Mouse (Mus musculus) midbrain, embryonic 12.5 days (tissue): ENCODE measurements around the gene Islr. TPM values are rescaled to one million over a fixed set of nuclear protein-coding genes. Genes with fewer than 3 reads are reported as not detected.

ENCODE experiments used
- ATAC-seq: fragments of 200-750 bp; cut with Nextera tagmentation; 2 replicates; pipeline ENCODE4 v1.8.0; 2017; ENCODE audit warnings: low read depth, moderate TSS enrichment, moderate library complexity; ENCODE audit not compliant: low FRiP score
- H3K27ac ChIP-seq: fragments of 300-500 bp; sonication (generic); replicated peaks from 2 replicates; pipeline ENCODE4 v1.5.1; 2016; ENCODE audit warnings: mild to moderate bottlenecking
- H3K27me3 ChIP-seq: fragments of 300-500 bp; sonication (generic); 2 replicates; pipeline ENCODE4 v1.6.1; 2016; ENCODE audit warnings: mild to moderate bottlenecking
- H3K36me3 ChIP-seq: fragments of 300-500 bp; sonication (generic); 2 replicates; pipeline ENCODE4 v1.6.1; 2016
- H3K4me1 ChIP-seq: fragments of 300-500 bp; sonication (generic); 2 replicates; pipeline ENCODE4 v1.6.1; 2016
- H3K4me2 ChIP-seq: fragments of 300-500 bp; sonication (generic); replicated peaks from 2 replicates; pipeline ENCODE4 v1.6.1; 2016; ENCODE audit warnings: mild to moderate bottlenecking, moderate library complexity
- H3K4me3 ChIP-seq: fragments of 300-500 bp; sonication (generic); 2 replicates; pipeline ENCODE4 v1.5.1; 2016; ENCODE audit warnings: mild to moderate bottlenecking
- H3K9ac ChIP-seq: fragments of 300-500 bp; sonication (generic); replicated peaks from 2 replicates; pipeline ENCODE4 v1.6.1; 2016; ENCODE audit warnings: mild to moderate bottlenecking, moderate library complexity
- H3K9me3 ChIP-seq: fragments of 300-500 bp; sonication (generic); 2 replicates; pipeline ENCODE4 v1.6.1; 2016; ENCODE audit warnings: mild to moderate bottlenecking
- WGBS: fragments of 180-500 bp; shearing (Covaris S2); methylation state at CpG from one replicate; pipeline ENCODE4 v1.1.7; 2016; 5-methylcytosine and 5-hydroxymethylcytosine counted together
- polyA plus RNA-seq: library from polyadenylated mRNA; unstranded; fragments of >200 nt; fragmentation: Nextera tagmentation; extraction: Ambion mirVana; gene quantifications from 2 replicates; pipeline ENCODE4 v1.2.1, GENCODE M21; 2016

The Islr gene
- polyA plus RNA-seq, 1 experiment from 2014 or later = 42.6 TPM

DNA sequence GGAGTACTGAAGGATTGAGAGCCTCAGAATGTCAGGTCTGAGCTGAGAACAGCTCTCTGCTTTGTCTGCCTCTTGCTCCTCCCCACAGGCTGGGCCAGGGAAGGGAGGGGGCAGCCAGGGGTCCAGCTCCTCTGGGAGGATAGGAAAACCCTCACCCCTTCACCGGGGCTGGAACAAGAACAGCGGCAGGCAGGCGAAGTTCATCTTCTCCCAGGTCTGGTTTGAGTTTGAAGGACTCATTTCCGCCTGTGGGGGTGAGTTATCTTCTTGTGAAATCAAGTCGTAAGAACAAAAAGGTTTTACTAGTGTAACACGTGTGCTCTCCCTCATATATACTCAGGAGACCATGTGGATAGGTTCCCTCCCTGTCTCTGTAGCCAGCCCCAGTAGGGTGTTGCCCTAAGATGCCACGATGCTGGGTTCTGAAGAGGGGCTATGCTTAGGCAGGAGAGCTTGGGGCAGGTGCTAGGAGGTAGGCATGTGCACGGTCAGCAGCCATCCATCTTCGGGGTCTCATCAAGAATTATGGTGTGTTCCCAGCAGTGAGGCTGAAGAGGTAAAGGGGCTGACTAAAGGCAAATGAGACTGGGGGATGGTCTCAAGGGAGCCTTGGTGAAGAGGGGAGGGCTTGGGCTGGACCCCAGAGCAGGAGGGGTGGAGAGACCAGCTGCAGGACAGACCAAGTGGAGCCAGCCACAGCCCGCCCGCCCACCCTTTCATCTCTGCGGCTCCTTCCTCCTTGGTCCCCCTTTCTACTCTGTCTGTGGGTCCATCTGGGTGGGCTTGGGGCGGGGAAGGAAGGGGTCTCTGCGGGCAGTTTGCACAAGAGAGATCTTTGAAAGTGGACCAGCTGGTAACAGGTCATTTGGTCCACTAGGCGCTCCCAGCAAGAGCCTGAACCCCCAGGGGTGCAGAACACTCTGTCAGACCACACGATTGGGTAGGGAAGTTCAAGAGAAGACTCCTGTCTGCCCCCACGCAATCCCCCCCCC, 69.9 kb downstream of the Islr start:
- Histone ChIP-seq H3K4me2 (no peak overlapping the region), H3K36me3 (no peaks in the 10 kb centered on the region), H3K9me3 (no peaks in the 10 kb centered on the region), H3K27me3 (peaks cover 63% of the 10 kb centered on the region), H3K4me1 (peaks cover 38% of the 10 kb centered on the region), H3K27ac (peak overlapping the region; percentile 40; the same call in 1 of the 2 replicates), H3K4me3 (no peak overlapping the region), H3K9ac (peak overlapping the region; percentile 7; the same call in 1 of the 2 replicates)
- ATAC-seq = peak; percentile 57; the same call in 1 of the 2 replicates
- WGBS = 11% methylated on average over 14 of the region's 17 CpGs

DNA sequence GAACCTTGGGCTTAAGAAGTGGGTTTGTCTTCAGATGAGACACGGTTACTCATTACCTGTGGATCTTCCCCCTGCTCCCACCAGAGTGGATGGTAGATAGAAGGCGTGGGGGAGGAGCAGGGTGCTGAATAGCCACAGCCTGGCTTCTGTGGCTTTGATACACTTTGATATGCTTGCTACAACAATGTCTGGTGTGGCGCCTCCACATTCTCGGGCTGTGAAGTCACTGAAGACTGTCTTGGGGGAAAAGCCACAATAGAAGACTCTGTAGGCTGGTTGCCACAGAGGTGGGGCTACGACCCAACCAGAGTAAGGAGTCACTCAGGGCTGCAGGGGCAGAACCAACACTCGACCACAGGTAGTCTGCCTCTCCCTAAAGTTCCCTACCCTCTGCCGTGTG, 72.4 kb downstream of the Islr start:
- Histone ChIP-seq H3K4me1 (peaks cover 43% of the 10 kb centered on the region), H3K27ac (no peak overlapping the region)

DNA sequence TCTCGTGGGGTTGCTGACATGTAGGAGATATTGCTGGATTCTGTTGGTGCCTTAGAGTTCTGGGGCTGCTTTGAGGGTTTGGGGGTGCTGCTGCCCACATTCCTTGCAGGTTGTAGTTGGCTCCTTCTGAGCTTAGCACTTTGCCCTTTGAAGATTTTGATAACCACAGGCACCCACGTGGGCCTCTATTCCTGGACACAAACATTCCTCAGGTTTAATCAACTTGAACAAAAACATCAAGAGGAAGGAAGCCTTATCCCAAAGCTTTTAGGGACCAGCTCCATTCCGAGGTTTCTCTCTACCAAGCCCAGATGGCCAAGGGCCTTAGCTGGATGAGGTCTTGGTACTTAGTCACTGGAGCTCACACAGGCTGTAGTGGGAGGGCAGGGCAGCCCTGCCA, 73.2 kb downstream of the Islr start:
- ATAC-seq = no peak
- Histone ChIP-seq H3K27me3 (peaks cover 71% of the 10 kb centered on the region), H3K4me3 (no peak overlapping the region), H3K36me3 (no peaks in the 10 kb centered on the region), H3K9me3 (no peaks in the 10 kb centered on the region), H3K4me2 (no peak overlapping the region), H3K27ac (no peak overlapping the region), H3K4me1 (peaks cover 41% of the 10 kb centered on the region), H3K9ac (no peak overlapping the region)
- 40% methylated on average over 3 of the region's 3 CpGs for WGBS

More for the DNA sequence above, 72.4 kb downstream of the Islr start:
- no peak overlapping the region for H3K9ac ChIP-seq
- no peak overlapping the region for H3K4me3 ChIP-seq
- H3K27me3 ChIP-seq = peaks cover 71% of the 10 kb centered on the region
- no peaks in the 10 kb centered on the region for H3K36me3 ChIP-seq
- WGBS = 77% methylated on average over 7 of the region's 7 CpGs
- no peak for ATAC-seq
- no peak overlapping the region for H3K4me2 ChIP-seq
- no peaks in the 10 kb centered on the region for H3K9me3 ChIP-seq

DNA sequence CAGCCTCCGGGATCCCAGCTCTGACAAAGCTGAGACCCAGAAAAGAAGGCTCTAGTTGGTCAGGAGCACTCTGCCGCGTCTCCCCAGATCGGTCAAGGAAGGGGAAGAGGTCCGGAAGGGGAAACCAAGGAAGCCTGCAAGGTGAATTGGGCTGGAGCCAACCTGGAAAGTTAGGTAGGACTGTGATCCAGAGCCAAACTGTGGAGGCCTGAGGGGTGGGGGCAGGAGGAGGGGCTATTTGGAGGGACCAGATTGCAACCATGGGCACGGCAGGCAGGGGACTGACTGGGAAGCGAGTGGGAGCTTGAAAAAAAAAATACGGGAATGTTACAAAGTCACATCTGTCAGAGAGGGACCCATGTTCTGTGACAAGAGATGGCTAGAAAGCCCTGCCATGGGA, 74.6 kb downstream of the Islr start:
- H3K9me3 ChIP-seq = no peaks in the 10 kb centered on the region
- H3K36me3 ChIP-seq = no peaks in the 10 kb centered on the region
- no peak for ATAC-seq
- 15% methylated on average over 8 of the region's 8 CpGs for WGBS
- H3K4me1 ChIP-seq = peaks cover 37% of the 10 kb centered on the region
- H3K9ac ChIP-seq = 0 out of 2 replicates have a peak overlapping the region, but pooled peaks have one; percentile 17
- peak overlapping the region; percentile 25 for H3K4me2 ChIP-seq
- peaks cover 62% of the 10 kb centered on the region for H3K27me3 ChIP-seq
- H3K27ac ChIP-seq = 0 out of 2 replicates have a peak overlapping the region, but pooled peaks have one; percentile 20
- H3K4me3 ChIP-seq = no peak overlapping the region

DNA sequence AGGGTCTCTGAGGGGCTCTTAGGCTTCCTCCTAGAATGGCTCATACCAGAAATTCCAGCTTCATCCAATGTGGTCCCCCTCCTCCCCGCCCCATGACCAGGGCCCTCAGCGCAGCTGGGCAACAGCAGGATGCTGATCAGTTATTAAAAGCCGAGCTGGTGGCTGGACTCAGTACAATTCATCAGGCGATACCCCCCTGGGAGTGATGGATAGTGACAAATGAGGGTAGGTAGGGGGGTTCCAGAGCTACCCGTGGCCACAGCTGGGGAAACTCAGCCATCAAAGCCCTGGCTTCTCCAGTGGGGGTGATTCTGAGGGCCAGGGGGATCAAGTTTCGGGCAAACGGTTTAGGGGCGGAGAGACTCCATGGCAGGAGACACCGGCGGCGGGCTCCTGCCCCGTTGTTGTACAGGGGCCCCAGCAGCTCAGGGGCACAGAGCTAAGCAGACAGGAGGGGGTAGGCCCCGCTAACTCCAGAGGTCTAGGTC, 75.1 kb downstream of the Islr start:
- Histone ChIP-seq H3K36me3 (no peaks in the 10 kb centered on the region), H3K9ac (0 out of 2 replicates have a peak overlapping the region, but pooled peaks have one; percentile 17), H3K9me3 (no peaks in the 10 kb centered on the region), H3K4me2 (peak overlapping the region; percentile 25), H3K4me3 (no peak overlapping the region), H3K27me3 (peaks cover 65% of the 10 kb centered on the region), H3K4me1 (peaks cover 31% of the 10 kb centered on the region), H3K27ac (0 out of 2 replicates have a peak overlapping the region, but pooled peaks have one; percentile 20)
- WGBS = 3% methylated on average over 13 of the region's 13 CpGs
- no peak; the same call in 1 of the 2 replicates for ATAC-seq

DNA sequence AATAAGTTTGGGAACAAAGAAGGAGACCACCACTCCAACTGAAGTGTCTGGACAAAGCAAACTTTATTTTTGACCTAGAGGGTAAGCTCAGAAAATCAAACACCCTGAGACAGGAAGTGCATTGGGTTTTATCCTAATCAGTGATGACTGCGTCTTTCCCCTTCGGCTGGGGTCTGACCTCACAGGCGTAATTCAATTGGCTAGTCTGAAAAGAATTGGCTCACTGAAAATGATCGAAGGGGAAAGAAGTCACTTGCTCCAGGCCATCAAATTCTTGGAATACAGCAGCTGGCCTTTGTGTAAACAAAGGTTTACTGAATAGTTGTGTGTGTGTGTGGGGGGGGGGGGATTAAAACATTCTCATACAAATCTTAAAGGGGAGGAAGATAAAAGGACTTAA, 78.3 kb downstream of the Islr start:
- Histone ChIP-seq H3K27ac (no peak overlapping the region), H3K9me3 (no peaks in the 10 kb centered on the region), H3K4me1 (peaks cover 23% of the 10 kb centered on the region), H3K36me3 (no peaks in the 10 kb centered on the region), H3K4me2 (no peak overlapping the region), H3K27me3 (peaks cover 43% of the 10 kb centered on the region), H3K9ac (no peak overlapping the region), H3K4me3 (no peak overlapping the region)
- ATAC-seq = no peak
- WGBS = 32% methylated on average over 4 of the region's 4 CpGs

DNA sequence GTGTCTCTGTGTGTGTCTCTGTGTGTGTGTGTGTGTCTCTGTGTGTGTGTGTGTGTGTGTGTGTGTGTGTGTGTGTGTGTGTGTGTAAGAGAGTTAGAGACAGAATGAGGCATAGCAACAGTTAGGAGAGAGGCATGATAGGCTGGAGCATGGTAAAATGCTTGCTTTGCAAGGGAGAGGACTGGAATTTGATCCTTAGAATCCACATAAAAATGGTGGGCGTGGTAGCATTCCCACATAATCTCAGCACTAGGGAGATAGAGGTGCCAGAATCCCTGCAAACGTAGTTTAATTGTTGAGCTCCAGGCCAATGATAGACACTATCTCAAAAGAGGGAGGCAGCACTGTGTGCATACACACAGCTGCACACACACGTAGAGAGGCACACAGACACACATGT, 79.0 kb downstream of the Islr start:
- Histone ChIP-seq H3K27ac (no peak overlapping the region), H3K36me3 (no peaks in the 10 kb centered on the region), H3K27me3 (peaks cover 36% of the 10 kb centered on the region), H3K9ac (no peak overlapping the region), H3K4me2 (no peak overlapping the region), H3K9me3 (no peaks in the 10 kb centered on the region), H3K4me1 (peaks cover 23% of the 10 kb centered on the region), H3K4me3 (no peak overlapping the region)
- no peak for ATAC-seq
- 47% methylated on average over 3 of the region's 3 CpGs for WGBS

DNA sequence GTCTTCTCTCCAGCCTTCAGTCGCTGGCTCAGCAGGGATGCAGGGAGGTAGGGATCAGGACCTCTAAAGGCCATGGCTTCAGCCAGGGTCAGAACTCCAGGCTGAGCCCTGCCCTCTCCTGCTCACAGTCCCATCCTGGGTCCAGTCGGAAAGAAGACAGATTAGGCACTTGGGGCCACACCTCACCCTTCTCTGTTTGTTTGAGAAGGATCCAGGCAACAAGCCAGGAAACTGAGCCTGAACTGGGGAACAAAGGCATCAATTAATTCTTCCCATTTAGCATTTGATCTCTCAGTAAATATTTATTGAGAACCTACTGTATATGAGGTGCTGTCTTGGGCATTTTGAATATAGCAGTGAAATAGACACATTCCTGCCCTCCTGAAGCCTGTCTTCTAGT, 85.4 kb downstream of the Islr start, which contains the start of gene Ccdc33:
Gene Ccdc33 (minus strand): TSS at position 153 of the 400 bp plus-strand sequence.
- Histone ChIP-seq H3K4me2 (no peak within 1 kb of the TSS), H3K4me1 (peaks cover 41% of the 10 kb centered on the region), H3K4me3 (no peak within 1 kb of the TSS), H3K27me3 (peaks cover 48% of the 10 kb centered on the region), H3K36me3 (no peaks in the 10 kb centered on the region), H3K27ac (no peak within 1 kb of the TSS), H3K9ac (no peak within 1 kb of the TSS), H3K9me3 (no peaks in the 10 kb centered on the region)
- 31% methylated on average over 2 of the region's 2 CpGs for WGBS
- ATAC-seq = no peak

DNA sequence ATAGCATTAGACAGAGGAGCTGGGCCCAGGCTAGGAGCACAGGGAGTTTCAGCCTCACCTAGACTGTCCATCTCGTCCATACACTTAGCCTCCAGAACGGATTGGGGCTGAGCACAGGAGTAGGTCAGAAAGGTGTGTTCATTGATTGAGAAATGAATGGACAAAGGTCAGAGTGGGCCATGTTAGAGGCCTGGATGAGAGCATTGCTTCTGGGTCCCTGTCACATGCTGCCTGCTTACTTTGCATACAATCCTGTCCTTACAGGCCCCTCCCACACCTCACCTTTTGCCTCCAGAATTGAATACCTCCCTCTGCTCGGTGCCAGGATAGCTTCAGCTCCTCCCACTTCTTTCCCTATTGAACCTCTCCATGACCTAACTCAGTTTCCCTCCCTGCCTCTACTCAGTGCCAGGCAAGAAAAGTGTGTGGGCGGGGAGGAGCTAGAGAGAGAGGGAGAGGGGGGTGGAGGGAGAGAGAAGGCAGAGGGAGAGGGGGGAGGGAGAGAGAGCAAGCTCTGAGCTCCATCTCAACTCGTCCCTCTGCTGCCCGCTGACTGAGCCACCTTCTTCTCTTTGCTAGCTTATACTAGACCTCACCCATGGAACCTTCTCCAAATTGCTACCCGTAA, 88.0 kb downstream of the Islr start:
- H3K4me2 ChIP-seq = no peak overlapping the region

DNA sequence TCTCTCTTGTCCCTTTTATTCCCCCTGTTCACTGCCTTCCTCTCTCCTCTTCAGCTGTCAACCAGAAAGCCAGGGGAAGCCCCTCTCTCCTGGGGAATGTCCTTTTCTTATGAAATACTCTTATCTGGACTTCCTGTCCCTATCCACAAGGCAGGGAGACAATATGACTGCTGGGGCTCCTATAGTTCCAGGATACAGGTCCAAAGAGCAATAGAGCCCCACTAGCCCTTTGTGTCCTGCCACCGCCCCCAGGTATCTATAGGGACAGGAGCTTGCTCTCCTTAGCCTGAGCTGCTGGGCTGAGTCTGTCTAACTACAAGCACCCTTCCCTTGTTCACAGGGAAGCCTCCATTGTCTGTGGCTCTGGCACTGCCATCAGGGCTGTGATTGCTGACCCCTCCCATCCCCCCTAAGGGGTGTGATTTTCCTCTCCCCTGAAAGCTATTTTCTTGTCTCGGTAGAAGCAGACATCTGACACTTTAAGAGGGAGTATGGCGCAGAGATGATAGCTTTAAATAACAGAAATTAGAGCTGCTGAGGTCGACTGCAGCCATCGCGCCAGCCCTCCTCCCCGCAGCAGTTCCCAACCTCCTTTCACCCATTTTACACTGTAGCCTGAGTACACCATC, 88.7 kb downstream of the Islr start:
- H3K27me3 ChIP-seq = peaks cover 61% of the 10 kb centered on the region
- ATAC-seq = no peak
- no peak overlapping the region for H3K9ac ChIP-seq
- peaks cover 71% of the 10 kb centered on the region for H3K4me1 ChIP-seq
- no peaks in the 10 kb centered on the region for H3K9me3 ChIP-seq
- no peaks in the 10 kb centered on the region for H3K36me3 ChIP-seq
- H3K27ac ChIP-seq = peak overlapping the region; percentile 95
- H3K4me3 ChIP-seq = no peak overlapping the region
- WGBS = 30% methylated on average over 7 of the region's 7 CpGs
- no peak overlapping the region for H3K4me2 ChIP-seq

More for the DNA sequence above, 88.0 kb downstream of the Islr start:
- Histone ChIP-seq H3K36me3 (no peaks in the 10 kb centered on the region), H3K27me3 (peaks cover 55% of the 10 kb centered on the region), H3K4me1 (peaks cover 63% of the 10 kb centered on the region), H3K4me3 (no peak overlapping the region), H3K9me3 (no peaks in the 10 kb centered on the region), H3K27ac (peak overlapping the region; percentile 95; the same call in 1 of the 2 replicates), H3K9ac (no peak overlapping the region)
- ATAC-seq = no peak
- 38% methylated on average over 7 of the region's 7 CpGs for WGBS

DNA sequence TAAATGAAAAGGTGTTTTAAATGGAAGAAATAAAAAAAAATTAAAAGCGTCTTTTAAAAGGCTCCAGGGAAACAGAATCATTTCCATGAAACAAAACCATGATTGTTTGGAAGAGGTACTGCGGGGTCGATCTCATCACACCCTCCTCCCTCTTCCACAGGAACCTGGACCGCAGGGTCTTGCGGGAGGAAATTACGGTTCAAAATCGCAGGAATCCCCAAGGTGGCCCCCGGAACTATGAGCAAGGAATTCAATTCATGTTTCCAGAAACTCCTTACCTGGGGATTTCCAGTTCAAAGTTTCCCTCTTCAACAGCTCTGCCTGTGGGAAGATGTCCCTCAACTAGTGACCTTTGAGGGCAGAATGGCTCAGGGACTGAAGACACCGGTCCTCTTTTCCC, 90.1 kb downstream of the Islr start:
- Histone ChIP-seq H3K9ac (peak overlapping the region; percentile 53), H3K36me3 (no peaks in the 10 kb centered on the region), H3K9me3 (no peaks in the 10 kb centered on the region), H3K4me2 (peak overlapping the region; percentile 51), H3K4me3 (no peak overlapping the region; the same call in 1 of the 2 replicates), H3K27me3 (peaks cover 72% of the 10 kb centered on the region), H3K27ac (peak overlapping the region; percentile 95), H3K4me1 (peaks cover 72% of the 10 kb centered on the region)
- 3% methylated on average over 9 of the region's 9 CpGs for WGBS
- ATAC-seq = no peak
